Comparison of ENCODE assay signal across 25 mouse cellular contexts in genomic region chr11:109334773-109335172, GRCm38 (mm10). TPM values are rescaled to one million over a fixed set of nuclear protein-coding genes. Genes with fewer than 3 reads are reported as not detected.
"Had no signal": no experiment of that assay in that cellular context is flagged by ENCODE, and none has a peak within 500 bp of the region (broad histone marks: within the 10 kb centered on the region; RNA-seq: fewer than 3 reads in every experiment).

No protein-coding gene starts in this region.

- H3K4me3 ChIP-seq: gastrocnemius, adult 2 months; heart, adult 2 months; heart, embryonic 12.5 days; hindbrain, embryonic 13.5 days; hindbrain, embryonic 15.5 days; intestine, embryonic 15.5 days; kidney, embryonic 15.5 days; limb, embryonic 13.5 days; limb, embryonic 15.5 days; liver, embryonic 12.5 days had no signal

- H3K9ac ChIP-seq: heart, embryonic 12.5 days; hindbrain, embryonic 13.5 days; hindbrain, embryonic 15.5 days; intestine, embryonic 15.5 days; kidney, embryonic 15.5 days; limb, embryonic 13.5 days; limb, embryonic 15.5 days; liver, embryonic 12.5 days; liver, embryonic 14.5 days had no signal

- H3K27me3 ChIP-seq: heart, embryonic 12.5 days; hindbrain, embryonic 13.5 days; hindbrain, embryonic 15.5 days; intestine, embryonic 15.5 days; kidney, embryonic 15.5 days; limb, embryonic 13.5 days; limb, embryonic 15.5 days; liver, embryonic 12.5 days had no signal

- H3K9me3 ChIP-seq: heart, embryonic 12.5 days; hindbrain, embryonic 13.5 days; hindbrain, embryonic 15.5 days; intestine, embryonic 15.5 days; kidney, embryonic 15.5 days; limb, embryonic 13.5 days; limb, embryonic 15.5 days; liver, embryonic 12.5 days had no signal

- H3K4me1 ChIP-seq: intestine, embryonic 15.5 days had no signal

- H3K27ac ChIP-seq: gastrocnemius, adult 2 months; heart, adult 2 months; hindbrain, embryonic 13.5 days; hindbrain, embryonic 15.5 days; hindbrain, postnatal 0 days; intestine, embryonic 15.5 days; kidney, embryonic 15.5 days; kidney, postnatal 0 days; limb, embryonic 13.5 days; limb, embryonic 15.5 days; liver, embryonic 12.5 days; liver, embryonic 14.5 days had no signal

- H3K4me2 ChIP-seq: heart, embryonic 12.5 days; hindbrain, embryonic 13.5 days; hindbrain, embryonic 15.5 days; intestine, embryonic 15.5 days; kidney, embryonic 15.5 days; limb, embryonic 13.5 days; limb, embryonic 15.5 days; liver, embryonic 12.5 days had no signal

- H3K36me3 ChIP-seq: heart, embryonic 12.5 days; hindbrain, embryonic 13.5 days; hindbrain, embryonic 15.5 days; intestine, embryonic 15.5 days; kidney, embryonic 15.5 days; limb, embryonic 13.5 days; limb, embryonic 15.5 days; liver, embryonic 12.5 days had no signal

- DNase-seq: gastrocnemius, adult 2 months; gastrocnemius, postnatal 10 days; gastrocnemius, postnatal 25 days; heart, adult 2 months; heart, postnatal 10 days; kidney, adult 11 months; kidney, adult 2 months; kidney, adult 9 months; kidney, postnatal 14 days; kidney, postnatal 36 days; layer of hippocampus, adult 9-11 months; layer of hippocampus, postnatal 36 days; left cerebral cortex, postnatal 4 days had no signal

RNA-seq across cellular contexts. Expression of gene Rgs9, which starts 36.8 kb away (rescaled TPM):
- total RNA-seq: granulocyte monocyte progenitor cell, adult 5-6 weeks had no signal
